Mouse (Mus musculus) bone marrow macrophage, adult 2 months (primary cell): ENCODE measurements around the gene Orm2.

Source experiments
- CTCF ChIP-seq: IDR thresholded peaks from 2 replicates; pipeline ENCODE4 v1.5.1; 2012; ENCODE audit warnings: low read depth, mild to moderate bottlenecking, low read length, moderate library complexity
- POLR2A ChIP-seq: IDR thresholded peaks from 2 replicates; pipeline ENCODE4 v1.6.1; 2012; ENCODE audit warnings: mild to moderate bottlenecking, low read depth, low read length, borderline replicate concordance

- TF ChIP-seq CTCF, result no peak
- no peak for TF ChIP-seq POLR2A
Measured at GRCm38 (mm10) chr4:63389121-63389886, 27.1 kb downstream of the Orm2 start.
